Mouse (Mus musculus): Measurements from ENCODE around the gene Sh2b3. TPM values are rescaled to one million over a fixed set of nuclear protein-coding genes. Genes with fewer than 3 reads are reported as not detected.
"Not testable (repeated sequence)": the region's sequence is repeated elsewhere in the genome, so short reads cannot be mapped to it uniquely, and the experiment has no call there.

Gene Sh2b3
- 10 to 100 TPM; 37.0 to 41.7 TPM for total RNA-seq (2021)
- long read RNA-seq, experiment 1, full-length matches to known transcripts, result 7 of 41 reads
- long read RNA-seq, experiment 1, partial matches to known transcripts, result 7 of 41 reads
- long read RNA-seq, experiment 1, other reads (novel, unspliced or antisense), result 27 of 41 reads
- long read RNA-seq, experiment 2, full-length matches to known transcripts, result 15 of 43 reads
- long read RNA-seq, experiment 2, partial matches to known transcripts, result 3 of 43 reads
- long read RNA-seq, experiment 2, other reads (novel, unspliced or antisense), result 25 of 43 reads

DNA sequence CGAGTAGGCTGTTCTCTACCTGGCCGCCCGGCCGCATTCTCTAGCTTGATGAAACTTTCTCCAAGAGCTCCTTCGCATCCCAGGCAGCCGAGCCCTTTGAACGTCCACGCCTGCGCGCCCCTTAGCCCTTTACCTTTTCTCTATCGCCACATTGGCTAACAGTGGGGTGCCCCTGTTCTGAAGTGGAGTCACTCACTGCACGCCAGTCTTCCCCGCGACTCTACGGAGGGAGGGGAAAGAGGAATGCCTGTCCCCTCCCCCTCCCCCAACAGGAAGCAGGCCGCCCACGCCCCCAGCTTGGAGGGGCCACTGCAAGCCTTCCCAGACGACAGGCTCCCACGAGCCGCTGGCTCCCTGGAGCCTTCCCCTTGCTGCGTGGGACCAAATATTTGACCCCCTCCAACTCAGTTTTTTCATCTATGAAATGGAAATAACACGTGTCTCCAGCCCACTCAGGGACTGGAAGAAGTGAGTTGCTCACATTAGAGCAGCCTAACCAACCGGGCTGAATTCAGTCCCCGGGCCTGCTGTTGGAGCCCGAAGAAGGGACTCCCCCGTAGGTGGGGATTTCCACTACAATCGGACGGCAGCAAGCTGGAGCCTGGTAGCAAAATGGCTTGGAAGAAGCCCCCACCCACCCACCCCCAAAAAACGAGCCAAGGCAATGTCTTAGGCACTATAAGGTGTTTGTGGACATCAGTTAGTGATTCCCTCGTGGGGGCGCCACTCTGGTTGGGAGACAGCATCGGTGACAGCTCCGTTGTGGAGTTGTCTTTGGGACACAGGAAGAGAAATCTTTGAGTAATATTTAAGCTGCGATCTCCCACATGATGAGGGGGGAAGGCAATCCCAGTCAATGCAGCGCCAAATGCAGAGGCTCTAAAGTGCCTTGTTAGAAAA, at the start of gene Sh2b3:
Gene Sh2b3, minus strand, starts transcription at position 206 of the 900 bp plus-strand sequence.
- DNase-seq, result peak; percentile 29

DNA sequence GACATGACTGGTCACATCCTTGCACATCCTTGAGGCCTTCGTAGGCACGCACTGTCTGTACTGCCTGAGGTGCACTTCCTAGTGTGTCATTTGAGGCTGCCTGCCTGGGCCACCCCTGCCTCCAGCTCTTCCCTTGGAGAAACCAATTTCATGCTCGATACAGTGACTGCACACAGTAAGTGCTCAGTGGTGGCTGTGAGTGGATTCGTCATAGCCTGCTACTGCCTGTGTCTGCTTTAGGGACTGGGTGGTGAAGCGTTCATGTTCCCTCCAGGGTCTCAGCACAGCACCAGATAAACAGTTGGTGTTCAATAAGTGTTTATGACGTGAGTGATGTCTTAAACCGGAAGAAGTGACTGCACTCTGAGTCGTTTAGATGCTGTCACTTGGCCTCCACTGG, 45.9 kb upstream of the Sh2b3 start:
- DNase-seq, result no peak

DNA sequence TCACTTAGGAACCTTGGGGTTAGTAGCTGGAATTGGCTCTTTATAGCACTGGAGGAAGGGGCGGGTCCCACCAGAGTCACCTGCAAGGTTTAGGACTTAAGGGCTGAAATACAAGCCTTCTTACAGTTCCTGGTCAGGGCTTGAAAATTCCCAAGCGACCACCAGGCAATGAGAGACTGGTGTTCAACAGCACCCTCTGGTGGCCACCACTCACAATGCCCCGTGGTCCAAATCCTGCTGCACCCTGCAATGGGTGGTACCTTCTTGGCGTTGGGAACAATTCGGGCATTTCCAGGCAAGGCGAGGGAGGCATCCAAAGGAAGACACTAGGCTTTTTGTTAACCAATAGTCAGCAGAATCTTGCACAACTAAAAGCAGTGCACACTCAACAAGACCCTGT, 41.8 kb upstream of the Sh2b3 start:
- DNase-seq, result peak; percentile 57

DNA sequence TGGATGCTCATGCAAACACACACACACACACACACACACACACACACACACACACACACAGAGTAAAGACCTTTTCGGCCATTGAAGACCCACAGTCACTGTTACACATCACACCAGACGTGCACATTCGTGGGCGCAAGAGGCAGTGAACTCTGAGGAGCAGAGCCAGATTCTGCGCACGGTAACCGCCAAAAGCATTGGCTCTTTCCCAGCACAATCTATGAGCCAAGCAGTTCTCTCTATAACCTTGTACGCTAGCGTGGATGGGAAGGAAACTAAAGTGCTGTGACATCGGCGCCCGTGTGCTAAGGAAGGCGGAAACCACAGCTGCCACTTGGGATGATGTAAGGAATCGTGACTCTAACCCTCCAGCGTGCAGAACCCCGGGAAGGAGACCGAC, 41.3 kb upstream of the Sh2b3 start:
- no peak for DNase-seq

DNA sequence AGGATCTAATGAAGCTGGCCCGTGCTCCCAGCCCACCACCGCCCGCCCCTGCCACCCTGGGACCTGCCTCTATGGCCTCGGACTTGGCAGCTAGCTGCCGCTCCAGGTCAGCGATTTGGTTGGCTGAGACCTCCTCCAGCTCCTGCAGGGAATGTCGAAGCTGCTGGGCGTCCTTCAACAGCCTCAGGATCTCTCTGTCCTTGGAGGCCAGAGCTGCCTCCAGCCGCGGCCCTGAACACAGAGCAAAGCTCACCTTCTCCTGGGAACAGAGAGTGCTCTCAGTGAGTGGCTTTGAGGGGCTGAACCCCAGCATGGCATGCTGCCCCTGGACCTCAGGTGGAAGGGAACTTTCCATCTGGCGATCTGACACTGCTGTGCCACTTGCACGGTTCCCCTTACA, 39.5 kb upstream of the Sh2b3 start:
- DNase-seq, result peak; percentile 47

DNA sequence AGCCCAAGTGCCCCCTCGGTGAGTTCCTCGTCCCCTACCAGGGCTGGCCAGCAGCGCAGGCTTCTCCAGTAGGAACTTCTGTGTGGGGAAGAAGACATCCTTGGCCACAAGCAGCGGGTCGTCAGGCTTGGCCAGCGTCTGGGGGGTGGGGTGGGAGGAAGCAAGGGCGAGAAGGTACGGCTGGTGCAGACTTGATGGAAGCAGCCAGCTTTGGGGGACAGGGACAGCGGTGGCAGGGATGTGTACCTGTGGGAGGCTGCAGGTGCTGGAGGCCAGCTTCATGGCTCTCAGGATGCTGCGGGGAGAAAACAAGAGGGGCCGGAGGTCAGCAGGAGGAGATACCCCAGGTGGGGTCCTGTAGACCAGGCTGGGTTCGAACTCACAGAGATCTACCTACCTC, 37.6 kb upstream of the Sh2b3 start:
- no peak for DNase-seq

DNA sequence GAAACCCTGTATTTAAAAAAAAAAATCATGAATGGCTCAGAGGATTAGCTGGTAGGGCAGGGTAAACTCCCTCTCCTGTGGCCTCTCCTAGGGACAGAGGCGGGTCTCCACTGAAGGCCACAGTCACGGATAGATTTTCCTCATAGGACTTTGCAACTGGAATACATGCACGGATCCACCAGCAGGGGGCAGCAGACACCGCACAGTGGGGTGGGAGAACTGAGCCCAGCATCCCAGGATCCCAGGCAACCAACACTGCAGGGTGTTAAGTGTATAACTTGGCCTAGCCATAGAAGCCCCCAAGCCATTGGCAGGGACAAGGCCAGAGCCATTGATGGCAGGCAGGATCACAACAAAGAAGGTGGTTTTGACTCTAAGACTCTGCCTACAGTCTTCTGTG, 34.7 kb upstream of the Sh2b3 start:
- DNase-seq, result peak; percentile 94

DNA sequence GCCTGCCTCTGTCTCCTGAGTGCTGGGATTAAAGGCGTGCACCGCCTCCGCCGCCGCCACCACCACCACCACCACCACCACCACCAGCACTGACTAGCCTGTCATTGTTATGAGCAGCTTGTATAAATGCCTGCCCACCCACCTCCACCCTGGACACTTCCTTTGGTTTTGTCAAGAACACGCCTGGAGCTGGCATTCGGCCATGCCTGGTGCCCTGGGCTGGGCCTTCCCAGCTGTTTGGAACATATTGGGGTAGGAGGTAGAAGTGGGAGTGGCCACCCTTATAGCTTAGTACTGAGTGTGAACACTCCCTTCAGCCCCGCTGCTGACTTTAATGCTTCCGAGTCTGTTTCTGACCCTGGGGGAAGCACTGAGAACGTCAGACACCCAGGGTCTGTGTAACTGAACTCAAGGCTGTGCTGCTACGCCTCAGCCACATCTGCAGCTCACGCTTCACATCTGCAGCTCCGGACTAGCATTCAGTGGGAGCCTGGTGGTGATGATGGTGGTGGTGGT, 34.1 kb upstream of the Sh2b3 start:
- no peak for DNase-seq

DNA sequence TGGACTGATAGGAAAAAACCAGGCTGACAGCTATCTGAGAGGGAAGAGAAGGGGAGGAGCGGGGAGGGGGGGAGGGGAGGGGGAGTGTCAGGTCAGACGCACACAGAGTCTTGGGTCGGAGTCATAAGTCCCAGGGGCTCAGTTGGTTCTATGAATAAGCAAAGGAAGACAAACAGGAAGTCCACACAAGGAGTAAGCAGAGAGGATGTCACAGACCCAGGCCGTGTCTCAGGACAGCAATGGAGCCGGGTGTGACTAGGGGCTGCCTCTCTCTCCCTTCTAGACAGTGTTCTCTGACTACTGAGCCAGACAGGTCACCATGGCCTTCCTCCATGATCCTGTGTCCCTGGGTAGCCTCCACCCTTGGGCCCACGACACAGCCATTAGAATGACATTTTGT, 33.4 kb upstream of the Sh2b3 start:
- no peak for DNase-seq

DNA sequence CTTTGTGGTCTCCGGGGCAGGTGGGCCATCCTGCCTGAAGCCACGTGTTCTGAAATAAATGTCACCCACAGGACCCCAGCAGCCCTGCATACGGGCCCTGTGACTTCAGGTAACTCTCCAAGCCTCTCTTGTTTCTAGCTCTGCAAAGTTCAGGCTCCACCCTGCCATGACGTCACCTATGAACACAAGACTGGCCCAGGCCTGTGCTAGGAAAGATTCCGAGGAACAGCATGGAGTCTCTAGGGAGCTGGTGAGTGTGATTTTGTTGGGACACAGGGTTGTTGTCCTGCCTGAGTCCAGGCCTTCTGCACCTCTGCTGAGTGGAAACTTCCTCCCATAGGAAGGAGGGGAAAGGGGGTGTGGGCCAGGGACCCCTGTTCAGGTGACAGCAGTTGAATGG, 30.5 kb upstream of the Sh2b3 start:
- no peak for DNase-seq

DNA sequence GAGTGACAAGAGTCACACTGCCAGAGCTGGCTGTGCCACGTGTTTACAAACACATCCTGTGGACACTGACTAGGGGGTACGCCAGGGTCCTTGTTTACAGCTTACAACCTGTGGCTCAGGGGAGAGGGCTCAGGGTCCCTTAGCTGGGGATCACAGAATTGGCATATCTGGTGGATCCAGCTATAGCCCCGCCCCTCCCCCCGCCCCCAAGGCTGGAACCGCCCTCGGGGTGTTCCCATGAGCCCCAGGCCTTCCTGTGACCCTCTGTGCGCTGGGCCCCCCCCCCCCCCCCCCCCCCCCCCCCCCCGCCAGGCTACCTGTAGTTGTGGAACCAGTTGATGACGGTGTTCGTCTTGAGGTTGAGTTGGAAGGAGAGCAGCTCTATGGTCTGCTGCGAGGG, 26.9 kb upstream of the Sh2b3 start:
- DNase-seq, result no peak

DNA sequence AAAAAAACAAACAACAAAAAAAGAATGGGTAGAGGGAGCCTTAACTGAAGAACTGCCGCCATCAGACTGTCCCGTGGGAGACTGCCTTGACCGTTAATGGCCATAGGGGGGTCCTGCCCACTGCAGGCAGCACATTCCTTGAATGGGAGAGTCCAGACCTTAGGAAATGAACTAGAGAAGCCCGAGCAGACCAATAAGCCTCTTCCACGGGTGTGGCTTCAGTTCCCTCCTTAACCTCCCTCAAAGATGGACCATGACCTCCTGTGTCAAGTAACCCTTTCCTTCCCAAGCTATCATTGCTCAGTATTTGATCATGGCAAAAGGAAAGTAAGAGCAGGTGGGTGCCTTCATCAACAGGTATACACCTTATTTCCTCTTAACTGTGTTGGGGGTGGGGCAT, 24.5 kb upstream of the Sh2b3 start:
- DNase-seq, result no peak

DNA sequence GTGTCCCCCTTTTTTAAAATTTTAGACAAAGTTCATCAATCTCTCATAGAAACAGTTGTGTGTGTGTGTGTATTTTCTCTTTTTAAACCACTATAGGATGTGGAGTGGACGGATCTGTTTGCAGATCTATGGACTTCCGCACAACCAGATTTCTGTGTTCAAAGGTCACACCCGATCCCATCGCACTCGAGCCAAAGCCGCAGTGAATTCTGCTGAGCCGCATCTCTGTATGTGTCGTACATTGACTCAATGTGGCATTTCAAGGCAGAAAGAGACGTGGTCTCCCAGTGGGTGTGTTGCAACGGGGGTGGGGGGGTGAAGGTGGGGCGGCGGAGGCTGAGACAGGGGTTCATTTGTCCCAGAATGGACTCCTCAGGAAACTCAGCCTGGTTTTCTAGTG, 21.0 kb upstream of the Sh2b3 start:
- no peak for DNase-seq

DNA sequence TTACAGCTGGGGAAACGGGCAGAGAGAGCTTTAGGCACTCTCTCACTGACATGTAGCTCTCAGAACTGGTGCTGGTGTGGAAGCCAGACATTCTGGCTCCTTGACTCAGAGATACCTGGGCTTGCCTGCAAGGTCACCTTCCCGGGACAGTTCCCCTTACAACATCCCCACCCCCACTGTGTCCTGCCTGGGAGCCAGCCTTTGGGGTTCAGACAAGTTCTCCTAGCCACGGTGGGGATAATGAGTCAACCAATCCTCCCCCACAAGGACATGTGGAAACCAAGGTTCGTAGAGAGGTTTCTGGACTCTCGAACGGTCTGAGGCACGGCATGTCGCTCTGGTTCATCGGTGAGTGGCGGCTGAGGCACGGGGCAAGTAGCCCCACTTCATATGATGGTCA, 19.3 kb upstream of the Sh2b3 start:
- no peak for DNase-seq

DNA sequence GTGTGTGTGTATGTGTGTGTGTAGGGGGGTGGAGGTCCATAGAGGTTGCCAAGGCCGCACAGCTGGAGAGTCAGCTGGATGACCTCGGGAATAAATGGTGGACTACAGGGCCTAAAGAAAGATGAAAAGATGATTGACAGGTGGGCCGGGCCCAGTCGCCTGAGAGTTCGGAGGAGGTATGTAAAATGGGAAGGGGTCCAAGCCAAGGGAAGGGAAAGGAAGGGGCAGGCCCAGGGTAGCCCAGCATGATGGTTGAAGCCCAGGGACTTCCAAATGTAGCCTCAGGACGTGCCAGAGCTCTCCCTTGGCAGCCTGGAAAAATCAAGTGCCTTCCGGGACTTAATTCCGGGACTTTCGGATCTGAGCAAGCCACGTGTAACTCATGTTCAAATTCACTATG, 17.3 kb upstream of the Sh2b3 start:
- DNase-seq, result no peak

DNA sequence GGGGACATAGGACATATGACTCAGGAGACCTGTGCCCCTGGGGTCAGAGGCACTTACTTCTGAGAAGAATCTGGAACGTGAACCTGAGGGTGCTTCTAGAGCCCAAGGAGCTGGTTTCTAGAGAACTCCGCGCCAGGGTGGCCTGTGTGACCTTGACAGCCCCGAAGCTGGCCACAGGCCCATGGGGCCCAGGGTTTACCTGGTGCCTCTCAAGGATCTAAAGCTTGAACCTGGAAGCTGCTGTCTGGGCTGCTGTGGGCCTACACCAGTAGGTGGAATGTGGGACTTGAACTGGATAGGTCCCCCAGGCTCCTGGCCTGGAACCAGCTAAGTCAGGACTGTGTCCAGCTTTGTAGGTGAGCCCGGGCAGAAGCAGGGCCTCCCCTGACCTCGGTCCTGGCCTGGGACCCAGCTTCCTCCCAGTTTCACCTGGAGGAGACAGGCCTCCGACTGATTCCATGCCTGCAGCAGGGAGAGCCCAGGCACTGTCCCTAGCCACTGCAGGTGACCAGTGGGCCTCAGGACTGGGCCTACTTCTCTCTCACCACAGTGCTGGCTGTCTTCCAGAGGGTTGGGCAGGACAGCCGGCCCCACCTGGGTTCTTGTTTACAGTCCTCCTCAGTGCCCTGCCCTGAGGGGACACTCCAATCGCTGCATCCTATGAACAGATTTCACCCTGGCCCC, 16.1 kb upstream of the Sh2b3 start:
- no peak for DNase-seq

DNA sequence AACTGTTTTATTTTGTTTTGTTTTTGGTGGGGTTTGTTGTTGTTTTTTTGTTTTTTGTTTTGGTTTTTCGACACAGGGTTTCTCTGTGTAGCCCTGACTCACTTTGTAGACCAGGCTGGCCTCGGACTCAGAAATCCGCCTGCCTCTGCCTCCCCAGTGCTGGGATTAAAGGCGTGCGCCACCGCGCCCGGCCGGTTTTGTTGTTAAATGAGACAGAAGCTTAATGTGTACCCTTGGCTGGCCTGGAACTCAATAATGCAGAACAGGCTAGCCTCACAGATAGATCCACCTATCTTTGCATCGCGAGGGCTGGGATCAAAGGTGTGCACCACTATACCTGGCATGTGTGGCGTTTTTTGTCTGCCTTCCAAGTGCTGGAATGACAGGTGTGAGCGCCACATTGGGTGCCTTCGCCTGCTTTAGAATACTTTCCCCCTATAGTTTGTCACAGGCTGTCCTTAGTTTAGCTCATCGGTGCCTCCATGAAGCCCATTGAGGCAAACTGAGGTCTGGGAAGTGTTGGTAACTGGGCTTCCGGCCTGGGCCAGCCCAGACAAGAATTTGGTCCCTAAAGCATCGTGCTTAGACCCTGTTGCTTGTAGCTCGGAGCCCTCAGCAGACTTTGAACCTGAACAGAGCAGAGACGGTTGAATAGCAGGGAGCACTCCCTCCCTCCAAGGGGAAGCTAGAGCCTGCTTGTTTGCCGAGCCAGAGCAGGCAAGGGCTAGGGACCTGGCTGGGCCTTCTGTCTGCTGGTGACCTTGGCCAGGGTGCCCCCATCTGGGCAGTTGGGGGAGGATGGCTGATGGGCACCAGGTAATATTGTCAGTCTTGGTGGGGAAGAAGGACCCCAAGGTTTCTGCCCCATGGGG, 12.3 kb upstream of the Sh2b3 start:
- DNase-seq, result no peak

DNA sequence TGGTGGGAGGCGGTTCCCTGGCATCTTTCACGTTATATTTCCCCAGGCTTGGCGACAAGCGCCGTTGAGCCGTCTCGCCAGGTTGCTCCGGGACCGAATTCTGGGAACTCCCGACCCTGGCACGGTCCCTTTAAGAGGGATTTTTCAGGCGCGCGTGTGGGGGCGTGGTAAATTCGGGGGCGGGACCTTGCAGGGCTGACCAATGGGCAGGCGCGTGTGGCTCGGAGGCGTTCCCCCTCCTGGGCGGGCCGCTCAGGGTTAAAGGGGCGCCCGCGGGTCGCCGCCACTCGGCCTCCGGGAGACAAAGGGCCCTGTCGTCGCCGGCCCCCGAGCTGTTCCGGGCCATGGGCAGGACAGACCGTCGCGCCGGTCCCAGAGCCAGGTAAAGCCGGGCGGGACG, 11.3 kb upstream of the Sh2b3 start, which contains the start of gene Pheta1:
Gene Pheta1, plus strand, starts transcription at position 242 of the 400 bp plus-strand sequence.
- DNase-seq, result peak; percentile 96

DNA sequence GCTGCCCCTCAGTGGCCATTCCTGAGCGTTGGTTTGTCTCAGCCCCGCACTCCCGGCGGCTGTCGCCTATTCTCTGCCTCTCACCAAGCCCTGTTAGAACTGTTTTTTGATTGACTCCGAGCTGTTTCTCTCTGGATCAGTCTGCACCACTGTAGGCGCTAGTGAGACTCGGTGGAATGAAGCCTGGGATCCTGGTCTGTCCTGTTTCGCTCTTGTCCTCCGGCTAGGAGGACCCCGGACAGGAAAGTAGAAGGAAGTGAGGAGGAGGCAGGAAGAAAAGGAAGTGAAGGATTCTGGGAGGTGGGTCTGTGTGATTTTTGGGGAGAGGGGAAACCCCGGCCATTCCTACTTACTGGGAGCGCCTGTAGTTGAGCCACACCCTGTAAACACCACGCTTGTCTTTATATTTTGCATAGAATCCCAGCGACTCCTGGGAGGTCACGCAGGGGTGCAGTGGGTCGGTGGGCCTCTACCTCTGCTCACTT, 10.6 kb upstream of the Sh2b3 start:
- DNase-seq, result peak; percentile 63

DNA sequence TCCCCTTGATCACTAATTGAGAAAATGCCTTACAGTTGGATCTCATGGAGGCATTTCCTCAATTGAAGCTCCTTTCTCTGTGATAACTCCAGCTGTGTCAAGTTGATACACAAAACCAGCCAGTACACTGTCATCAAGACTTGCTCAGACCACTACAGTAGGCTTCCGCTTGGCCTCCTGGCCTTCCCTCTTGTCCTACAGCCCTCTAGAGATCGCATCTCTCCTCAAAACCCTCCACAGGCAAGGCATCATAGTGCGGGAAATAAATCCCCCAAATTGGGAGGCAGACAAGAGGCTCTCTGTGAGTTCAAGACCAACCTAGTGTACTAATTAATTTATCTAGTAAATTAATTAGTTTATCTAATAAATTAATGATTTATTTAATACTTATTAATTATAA, 9.8 kb upstream of the Sh2b3 start:
- not testable (repeated sequence) for DNase-seq

DNA sequence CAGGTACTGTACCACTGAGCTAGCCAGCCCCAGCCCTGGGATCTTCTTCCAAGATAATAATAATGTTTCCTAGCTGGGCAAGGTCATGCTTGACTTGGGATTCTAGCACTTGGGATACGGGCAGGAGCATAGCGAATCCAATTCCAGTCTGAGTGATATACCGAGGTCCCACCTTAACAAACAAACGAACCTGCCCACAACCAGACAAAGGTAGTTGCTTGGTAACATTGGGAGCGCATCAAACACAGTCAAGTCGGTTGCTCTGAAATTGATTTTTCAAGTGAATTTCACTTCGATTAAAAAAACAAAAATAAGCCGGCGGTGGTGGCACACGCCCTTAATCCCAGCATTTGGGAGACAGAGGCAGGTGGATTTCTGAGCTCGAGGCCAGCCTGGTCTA, 8.9 kb upstream of the Sh2b3 start:
- DNase-seq, result no peak

DNA sequence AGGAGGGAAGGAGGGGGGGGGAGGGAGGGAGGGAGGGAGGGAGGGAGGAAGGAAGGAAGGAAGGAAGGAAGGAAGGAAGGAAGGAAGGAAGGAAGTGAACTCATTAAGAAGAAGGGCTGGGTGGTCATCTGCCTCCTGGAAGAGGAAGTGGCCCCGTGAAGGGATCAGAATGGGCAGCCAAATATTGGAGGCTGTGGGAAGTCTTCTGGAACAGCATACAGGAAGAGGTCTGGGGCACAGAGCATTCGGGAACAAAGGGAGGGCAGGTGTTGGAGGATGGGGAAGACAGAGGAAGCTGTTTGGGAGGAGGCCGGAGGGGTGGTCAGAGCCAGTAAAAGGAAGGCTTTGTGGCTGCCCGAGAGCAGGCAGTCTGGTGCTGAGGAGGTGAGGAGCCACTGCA, 7.9 kb upstream of the Sh2b3 start:
- DNase-seq, result no peak

All from adrenal gland, postnatal 10 days (tissue).